Mouse (Mus musculus): ENCODE measurements at regions not wholly inside any gene's neighbourhood (a gene's known extent, or its start where the extent isn't known, plus 50 kb on each side); places are given as distances from the start of the nearest gene placed in this dataset.
"Not testable (repeated sequence)": the region's sequence is repeated elsewhere in the genome, so short reads cannot be mapped to it uniquely, and the experiment has no call there.

GRCm38 (mm10) chr8:96174996-96175395, 286.6 kb upstream of the Got2 start:
- DNase-seq (ENCODE audit: low spot score in 2 of 2), result no peak

- no peak for DNase-seq (ENCODE audit: low spot score in 2 of 2)
Measured at GRCm38 (mm10) chr8:96164933-96165332, 276.6 kb upstream of the Got2 start.

GRCm38 (mm10) chr8:96159899-96160298, 271.6 kb upstream of the Got2 start:
- no peak for DNase-seq (ENCODE audit: low spot score in 2 of 2)

GRCm38 (mm10) chr8:96152496-96153250, 264.3 kb upstream of the Got2 start:
- DNase-seq (ENCODE audit: low spot score in 2 of 2), result peak; percentile 16 to 72

- no peak for DNase-seq (ENCODE audit: low spot score in 2 of 2)
Measured at GRCm38 (mm10) chr8:96152056-96152455, 263.7 kb upstream of the Got2 start.

- no peak for DNase-seq (ENCODE audit: low spot score in 2 of 2)
Measured at GRCm38 (mm10) chr8:96151065-96151472, 262.7 kb upstream of the Got2 start.

- no peak for DNase-seq (ENCODE audit: low spot score in 2 of 2)
Measured at GRCm38 (mm10) chr8:96132183-96132582, 243.8 kb upstream of the Got2 start.

- no peak for DNase-seq (ENCODE audit: low spot score in 2 of 2)
Measured at GRCm38 (mm10) chr8:96128329-96128728, 240.0 kb upstream of the Got2 start.

GRCm38 (mm10) chr8:96100817-96101216, 212.5 kb upstream of the Got2 start:
- no peak for DNase-seq (ENCODE audit: low spot score in 2 of 2)

- DNase-seq (ENCODE audit: low spot score in 2 of 2), result no peak
Measured at GRCm38 (mm10) chr8:96092931-96093330, 204.6 kb upstream of the Got2 start.

- DNase-seq (ENCODE audit: low spot score in 2 of 2), result no peak
Measured at GRCm38 (mm10) chr8:96090231-96090630, 201.9 kb upstream of the Got2 start.

GRCm38 (mm10) chr8:96068306-96068705, 180.0 kb upstream of the Got2 start:
- no peak for DNase-seq (ENCODE audit: low spot score in 2 of 2)

GRCm38 (mm10) chr8:96047686-96048085, 159.3 kb upstream of the Got2 start:
- DNase-seq (ENCODE audit: low spot score in 2 of 2), result no peak

- no peak for DNase-seq (ENCODE audit: low spot score in 2 of 2)
Measured at GRCm38 (mm10) chr8:96042335-96042734, 154.0 kb upstream of the Got2 start.

- DNase-seq (ENCODE audit: low spot score in 2 of 2), result no peak
Measured at GRCm38 (mm10) chr8:96040216-96040615, 151.9 kb upstream of the Got2 start.

GRCm38 (mm10) chr8:96018742-96019141, 130.4 kb upstream of the Got2 start:
- DNase-seq (ENCODE audit: low spot score in 2 of 2), result not testable (repeated sequence)

GRCm38 (mm10) chr8:96012002-96012401, 123.7 kb upstream of the Got2 start:
- DNase-seq (ENCODE audit: low spot score in 2 of 2), result no peak

GRCm38 (mm10) chr8:95991826-95992463, 103.6 kb upstream of the Got2 start:
- DNase-seq (ENCODE audit: low spot score in 2 of 2), result no peak

- DNase-seq (ENCODE audit: low spot score in 2 of 2), result no peak
Measured at GRCm38 (mm10) chr8:95988616-95989380, 100.5 kb upstream of the Got2 start.

GRCm38 (mm10) chr8:95987011-95987440, 98.7 kb upstream of the Got2 start:
- no peak for DNase-seq (ENCODE audit: low spot score in 2 of 2)

- DNase-seq (ENCODE audit: low spot score in 2 of 2), result no peak
Measured at GRCm38 (mm10) chr8:95986410-95986809, 98.1 kb upstream of the Got2 start.

GRCm38 (mm10) chr8:95983690-95984089, 95.3 kb upstream of the Got2 start:
- no peak for DNase-seq (ENCODE audit: low spot score in 2 of 2)

GRCm38 (mm10) chr8:95980405-95980804, 92.1 kb upstream of the Got2 start:
- no peak for DNase-seq (ENCODE audit: low spot score in 2 of 2)
